Mouse (Mus musculus) heart, adult 18-20 months (tissue): ENCODE data around the gene Pih1d1. TPM values are rescaled to one million over a fixed set of nuclear protein-coding genes. Genes with fewer than 3 reads are reported as not detected.
"Not testable (repeated sequence)": the region's sequence is repeated elsewhere in the genome, so short reads cannot be mapped to it uniquely, and the experiment has no call there.

Experiments
- DNase-seq, 2 experiments: peaks; one replicate each; pipeline ENCODE4 v3.0.0; 2021 to 2022; ENCODE audit warnings: mixed read lengths in 1 of 2
- long read RNA-seq, 2 experiments: library from polyadenylated mRNA; stranded (forward); transcript quantifications; one replicate each; pipeline ENCODE4 v2.0.0; 2021
- total RNA-seq, 2 experiments: library from RNA; stranded (reverse); gene quantifications; 2 replicates each; pipeline ENCODE4 v1.2.3; 2021

Gene Pih1d1
- total RNA-seq = 10 to 100 TPM; 35.5 to 42.7 TPM
- long read RNA-seq, experiment 1, transcript Pih1d1-201 (10 exons, 1,185 nt) = major isoform, 13 of 36 reads
- long read RNA-seq, experiment 1, transcript Pih1d1-206 (10 exons, 1,077 nt) = minor isoform, 12 of 36 reads
- long read RNA-seq, experiment 1, partial matches to known transcripts = 9 of 36 reads
- long read RNA-seq, experiment 1, other reads (novel, unspliced or antisense) = 1 of 36 reads
- long read RNA-seq, experiment 2, transcript Pih1d1-206 (10 exons, 1,077 nt) = major isoform, 5 of 13 reads
- long read RNA-seq, experiment 2, partial matches to known transcripts = 3 of 13 reads
- long read RNA-seq, experiment 2, other reads (novel, unspliced or antisense) = 1 of 13 reads

DNA sequence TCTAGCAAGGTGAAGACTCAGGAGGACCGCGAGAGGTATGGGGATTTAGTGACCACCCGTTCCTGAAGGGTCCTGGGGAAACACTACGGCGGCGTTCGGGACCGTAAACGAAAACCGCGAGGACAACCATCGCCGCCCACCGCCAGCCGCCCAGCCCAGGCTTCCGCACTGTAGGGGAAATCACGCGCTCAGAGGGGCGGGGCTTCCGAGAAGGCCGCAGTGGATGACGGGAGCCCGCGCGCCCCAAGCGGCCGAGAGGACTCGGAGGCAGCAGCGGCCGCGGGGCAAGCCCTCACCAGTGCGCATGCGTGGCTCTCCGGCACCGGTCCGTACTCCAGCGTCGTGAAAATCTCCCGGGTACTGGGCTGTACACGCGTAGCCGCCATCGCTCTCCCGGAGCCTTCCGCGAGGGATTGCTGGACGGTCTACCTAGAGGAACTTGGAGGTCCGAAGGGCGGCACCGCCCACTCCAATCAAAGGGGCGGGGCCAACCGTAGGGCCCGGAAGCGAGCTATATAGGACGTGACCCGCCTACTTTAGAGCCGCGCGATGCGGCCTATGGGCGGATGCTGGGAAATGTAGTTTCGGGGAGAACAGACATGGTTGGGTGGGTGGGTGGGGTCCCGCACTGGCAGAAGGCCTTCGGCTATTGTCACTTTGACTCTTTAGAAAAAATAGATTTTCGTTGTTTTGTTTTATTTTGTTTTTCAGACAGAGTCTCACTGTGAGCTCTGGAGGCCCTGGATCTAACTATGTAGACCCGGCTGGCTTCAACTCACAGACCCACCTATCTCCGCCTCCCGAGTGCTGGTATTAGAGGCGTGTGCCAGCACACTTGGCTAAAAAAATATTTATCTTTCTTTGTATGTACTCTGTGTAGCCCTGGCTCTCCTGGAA is at the start of gene Pih1d1, which contains the start of gene Aldh16a1:
TSS of gene Pih1d1 (plus strand) at position 208 of the 897 bp plus-strand sequence.
TSS of gene Aldh16a1 (minus strand) at position 489 of the 897 bp plus-strand sequence.
- peak; percentile 98 for DNase-seq

DNA sequence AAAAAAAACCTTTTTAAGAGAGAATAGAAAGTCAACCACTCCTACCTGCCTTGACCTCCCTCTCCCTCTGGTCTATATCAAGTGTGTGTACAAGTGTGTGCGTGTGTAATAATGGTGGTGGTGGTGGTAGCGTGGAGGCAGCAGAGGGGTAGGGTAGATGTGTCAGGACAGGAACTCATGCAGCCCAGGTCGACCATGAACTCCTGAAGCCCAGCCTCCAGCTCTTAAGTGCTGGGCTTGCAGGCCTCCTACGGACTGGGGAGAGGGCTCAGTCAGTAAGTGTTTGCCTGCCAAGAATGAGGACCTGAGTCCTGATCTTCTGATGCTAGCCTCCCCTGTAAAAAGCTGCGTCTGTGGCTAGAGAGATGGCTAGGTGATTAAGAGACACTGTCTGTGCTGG is 49.2 kb upstream of the Pih1d1 start:
- no peak for DNase-seq

DNA sequence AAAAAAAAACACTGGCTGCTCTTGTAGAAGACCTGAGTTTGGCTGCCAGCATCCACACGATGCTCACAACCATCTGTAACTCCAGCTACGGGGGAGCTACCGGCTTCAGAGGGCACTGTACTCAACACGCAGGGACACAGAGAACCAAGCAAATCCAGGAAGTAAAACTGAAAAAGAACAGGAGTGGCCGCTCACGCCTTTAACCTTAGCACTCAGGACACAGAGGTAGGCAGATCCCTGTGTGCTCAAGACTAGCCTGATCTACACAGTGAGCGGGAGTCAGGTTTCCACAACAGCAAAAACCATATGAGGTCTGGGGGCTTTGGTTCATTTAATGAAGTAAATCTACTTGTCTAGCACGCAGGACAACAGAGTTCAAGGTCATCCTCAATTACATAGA is 48.6 kb upstream of the Pih1d1 start:
- DNase-seq = no peak

GRCm38 (mm10) chr7:45106441-45106840 is 47.7 kb upstream of the Pih1d1 start:
- no peak for DNase-seq

DNA sequence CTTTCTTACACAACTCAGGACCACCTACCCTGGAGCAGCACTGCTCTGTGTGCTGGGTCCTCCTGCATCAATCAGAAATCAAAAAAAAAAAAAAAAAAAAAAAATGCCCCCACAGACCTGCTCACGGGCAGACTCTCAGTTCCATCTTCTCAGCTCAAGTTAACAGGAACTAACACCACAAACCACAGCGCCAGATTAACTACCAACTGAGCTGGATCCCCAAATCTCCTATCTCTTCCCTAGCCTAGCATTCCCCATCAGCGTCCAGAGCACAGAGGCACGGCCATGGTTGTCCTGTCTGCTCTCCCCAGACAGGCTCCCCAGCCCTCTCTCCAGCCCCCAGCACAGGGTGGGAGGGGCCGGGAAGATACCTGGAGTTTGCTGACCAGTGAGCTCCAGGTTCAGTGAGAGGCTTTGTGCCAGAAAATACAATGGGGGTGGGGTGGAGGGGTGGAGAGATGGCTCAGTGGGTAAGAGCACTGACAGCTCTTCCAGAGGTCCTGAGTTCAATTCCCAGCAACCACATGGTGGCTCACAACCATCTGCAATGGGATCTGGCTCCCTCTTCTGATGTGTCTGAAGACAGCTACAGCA is 47.0 kb upstream of the Pih1d1 start:
- no peak for DNase-seq

GRCm38 (mm10) chr7:45110089-45110488 is 44.0 kb upstream of the Pih1d1 start:
- DNase-seq = not testable (repeated sequence)

DNA sequence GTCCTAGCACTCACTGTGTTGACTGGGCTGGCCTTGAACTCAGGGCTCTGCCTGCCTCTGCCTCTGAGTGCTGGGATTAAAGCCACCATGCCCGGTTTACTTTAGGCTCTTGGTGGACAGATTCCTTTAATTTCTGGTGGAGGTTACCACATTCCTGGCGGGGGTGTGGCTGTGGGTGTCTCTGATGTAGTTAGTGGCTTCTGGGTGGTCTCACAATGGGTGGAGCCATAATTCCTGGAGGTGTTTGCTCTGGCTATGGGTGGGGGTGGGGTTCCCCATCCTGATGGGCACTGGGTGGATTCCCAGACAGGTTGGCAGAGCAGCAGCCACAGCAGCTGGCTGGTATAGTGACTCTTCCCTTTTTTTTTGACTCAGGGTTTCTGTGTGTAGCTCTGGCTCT is 42.2 kb upstream of the Pih1d1 start:
- no peak for DNase-seq

DNA sequence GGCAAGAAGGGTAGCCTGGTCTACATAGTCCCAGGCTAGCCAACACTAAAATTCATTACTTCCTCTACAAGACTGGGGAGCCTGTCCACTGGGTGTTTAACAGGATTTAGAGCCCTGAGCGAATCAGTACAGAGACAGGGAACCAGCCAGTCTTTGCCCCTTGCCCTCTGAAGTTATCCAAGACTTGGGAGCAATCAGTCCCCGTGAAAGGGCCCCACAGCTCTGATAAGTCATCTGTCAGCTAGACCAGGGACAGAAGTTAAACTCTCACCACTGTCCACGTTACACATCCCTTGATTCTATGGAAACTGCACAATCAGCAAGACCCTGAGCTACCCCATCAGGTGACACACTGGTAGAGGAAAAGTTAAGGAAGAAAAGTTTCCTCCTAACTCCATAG is 41.6 kb upstream of the Pih1d1 start:
- DNase-seq = no peak

- DNase-seq = no peak
Measured at GRCm38 (mm10) chr7:45113476-45113875, 40.6 kb upstream of the Pih1d1 start.

GRCm38 (mm10) chr7:45117566-45117965 is 36.5 kb upstream of the Pih1d1 start:
- DNase-seq = no peak

GRCm38 (mm10) chr7:45118336-45118735 is 35.8 kb upstream of the Pih1d1 start:
- no peak for DNase-seq

DNA sequence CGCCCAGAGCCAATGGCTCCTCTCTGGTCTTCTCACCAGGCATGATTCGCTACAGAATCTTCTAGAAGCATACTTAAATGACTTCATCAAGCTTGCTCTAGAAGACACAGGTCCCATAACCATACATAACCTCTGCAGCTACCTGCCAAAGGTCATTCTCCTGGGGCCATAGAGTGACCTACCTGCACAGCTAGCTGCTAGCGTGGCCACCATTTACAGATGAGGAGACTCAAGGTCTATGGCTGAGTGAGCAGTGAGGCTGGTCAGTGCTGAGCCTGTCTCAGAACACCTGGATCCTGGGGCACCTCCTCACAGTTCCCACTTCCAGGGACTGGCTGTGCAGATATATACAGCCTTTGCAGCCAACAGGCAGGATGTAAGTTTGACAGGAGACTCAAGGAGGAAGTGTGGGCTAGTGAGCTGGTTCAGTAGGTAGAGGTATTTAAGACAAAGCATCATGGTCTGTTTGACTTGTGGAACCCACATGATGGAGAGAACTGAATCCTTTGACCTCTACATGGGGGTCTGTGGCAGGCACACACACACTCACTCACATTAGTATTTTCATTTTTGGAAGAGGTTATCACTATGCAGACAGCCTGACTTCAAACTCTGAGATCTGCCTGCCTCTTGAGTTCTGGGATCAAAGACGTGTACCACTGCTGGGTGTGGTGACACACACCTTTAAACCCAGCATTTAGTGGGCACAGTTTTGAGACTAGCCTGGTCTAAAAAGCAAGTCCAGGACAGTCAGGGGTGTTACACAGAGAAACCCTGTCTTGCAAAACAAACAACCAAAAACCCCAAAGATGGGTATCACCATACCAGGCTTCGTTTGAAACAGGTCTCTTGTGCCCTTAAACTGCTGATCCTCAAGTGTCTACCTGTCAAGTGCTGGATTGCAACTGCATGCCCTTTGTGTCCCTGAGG is 34.1 kb upstream of the Pih1d1 start:
- no peak for DNase-seq

- peak; percentile 56 to 90 for DNase-seq
Measured at GRCm38 (mm10) chr7:45121404-45121803, 32.7 kb upstream of the Pih1d1 start.

DNA sequence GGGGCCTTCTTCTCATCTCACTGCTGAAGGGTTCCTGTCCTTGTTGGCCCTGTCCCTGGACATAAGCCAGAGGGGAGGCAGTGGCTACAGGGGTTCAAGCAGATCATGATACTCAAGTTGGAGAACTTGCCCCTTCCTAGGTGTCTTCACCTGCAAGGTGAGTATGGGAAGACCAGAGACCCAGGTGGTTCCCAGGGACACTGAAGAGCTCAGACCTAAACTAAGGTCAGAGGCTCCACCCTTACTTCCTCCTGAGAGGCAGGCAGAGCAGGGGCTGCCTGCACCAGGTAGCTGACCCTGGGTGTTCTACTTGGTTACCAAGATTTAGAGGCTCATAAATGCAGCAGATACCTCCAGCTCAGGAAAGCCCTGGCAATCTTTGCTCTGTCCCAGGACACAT is 32.1 kb upstream of the Pih1d1 start:
- no peak for DNase-seq

DNA sequence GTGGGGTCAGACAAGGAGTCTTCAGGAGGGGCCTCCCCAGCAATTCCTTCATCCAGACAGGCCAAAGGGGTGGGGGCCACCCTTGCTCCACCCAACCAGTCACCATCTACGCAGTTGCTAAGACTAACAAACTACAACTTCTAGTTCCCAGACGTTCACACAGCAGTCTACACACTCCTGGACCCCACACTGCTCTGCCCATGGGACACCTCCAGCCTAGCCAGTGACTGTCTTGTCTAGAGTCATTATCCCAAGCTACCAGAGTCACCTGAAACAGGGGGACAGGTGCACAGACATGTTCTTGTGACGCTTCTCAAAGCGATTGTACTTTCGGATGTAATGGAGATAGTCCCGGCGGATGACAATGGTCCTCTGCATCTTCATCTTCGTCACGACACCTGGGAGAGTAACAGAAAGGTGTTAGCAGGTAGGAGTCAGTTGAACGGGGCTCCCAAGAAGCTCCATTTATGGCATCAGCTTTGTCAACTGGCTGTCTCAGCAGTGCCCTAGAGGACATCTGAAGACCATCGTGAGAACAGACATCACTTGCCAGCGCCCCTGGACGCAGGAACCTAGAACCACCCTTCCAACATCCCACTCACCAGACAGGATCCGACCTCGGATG is 31.4 kb upstream of the Pih1d1 start:
- DNase-seq = no peak

- no peak for DNase-seq
Measured at GRCm38 (mm10) chr7:45123186-45123570, 30.9 kb upstream of the Pih1d1 start.

GRCm38 (mm10) chr7:45124224-45125143 is 29.6 kb upstream of the Pih1d1 start, which contains the start of gene Rps11:
Gene Rps11 (minus strand): TSS chr7:45124439.
- DNase-seq = peak; percentile 99 to 100

DNA sequence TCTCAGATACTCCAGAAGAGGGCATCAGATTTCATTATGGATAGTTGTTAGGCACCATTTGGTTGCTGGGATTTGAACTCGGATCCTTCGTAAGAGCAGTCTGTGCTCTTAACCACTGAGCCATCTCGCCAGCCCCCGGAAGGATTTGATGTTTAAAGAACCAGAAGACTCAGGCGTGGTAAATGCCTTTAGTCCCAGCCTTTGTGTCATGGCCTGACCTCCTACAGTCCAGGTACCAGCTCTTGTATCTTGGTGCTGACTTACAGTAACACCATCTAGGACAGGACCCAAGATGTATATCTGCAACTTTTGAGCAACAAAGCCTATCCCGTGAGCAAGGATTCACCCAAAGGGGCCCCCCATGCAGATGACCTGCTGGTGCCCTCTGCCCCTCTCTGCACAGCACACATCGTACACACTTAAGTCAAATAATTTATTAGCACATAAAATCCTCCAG is 28.9 kb upstream of the Pih1d1 start:
- no peak for DNase-seq

DNA sequence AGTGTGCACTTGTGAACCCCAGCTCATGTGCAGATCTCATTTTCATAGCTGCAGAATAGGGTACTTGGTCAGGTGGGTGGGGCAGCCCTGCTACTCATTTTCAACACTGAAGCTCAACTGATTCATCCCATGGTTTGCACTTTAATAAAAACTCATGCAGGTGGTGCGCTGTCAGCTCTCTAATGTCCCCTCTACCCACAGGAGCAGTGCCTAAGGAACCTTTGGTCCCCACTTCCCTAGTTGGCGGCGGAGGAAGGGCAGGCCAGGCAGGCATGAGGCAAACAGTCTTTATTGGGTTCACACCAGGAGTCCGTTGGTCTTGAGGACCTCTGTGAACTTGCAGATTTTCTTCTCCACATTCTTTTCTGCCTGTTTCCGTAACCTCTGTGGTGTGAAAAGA is 28.5 kb upstream of the Pih1d1 start:
- DNase-seq = not testable (repeated sequence)
